Mouse (Mus musculus) cortical plate, adult 2 months (tissue): ENCODE results near the gene 1700020N01Rik. TPM values are rescaled to one million over a fixed set of nuclear protein-coding genes. Genes with fewer than 3 reads are reported as not detected.

Source experiments
- H3K27ac ChIP-seq: fragments of 200-500 bp; 2 replicates; pipeline ENCODE4 v1.5.1; 2012; ENCODE audit warnings: low read length, control low read depth, inconsistent platforms; ENCODE audit not compliant: insufficient read depth
- H3K4me1 ChIP-seq: fragments of 200-500 bp; 2 replicates; pipeline ENCODE4 v1.6.1; 2011; ENCODE audit warnings: low read length; ENCODE audit not compliant: control insufficient read depth, insufficient read depth
- H3K4me3 ChIP-seq: fragments of 200-500 bp; 2 replicates; pipeline ENCODE4 v1.5.1; 2011; ENCODE audit warnings: mild to moderate bottlenecking, low read length, control low read depth; ENCODE audit not compliant: insufficient read depth
- CTCF ChIP-seq: fragments of 200-500 bp; IDR thresholded peaks from 2 replicates; pipeline ENCODE4 v1.5.1; 2011; ENCODE audit warnings: mild to moderate bottlenecking, control low read depth, low read length; ENCODE audit not compliant: insufficient read depth; ENCODE audit errors: extremely low read depth
- POLR2A ChIP-seq: fragments of 200-500 bp; IDR thresholded peaks from 2 replicates; pipeline ENCODE4 v1.6.1; 2011; ENCODE audit warnings: mild to moderate bottlenecking, low read length, control low read depth; ENCODE audit not compliant: insufficient read depth; ENCODE audit errors: extremely low read depth
- polyA plus RNA-seq: library from polyadenylated mRNA; depleted of rRNA; stranded (reverse); fragments of >200 nt; gene quantifications from 2 replicates; pipeline ENCODE4 v1.2.3, GENCODE M21; 2012; rRNA removed

Gene 1700020N01Rik
- polyA plus RNA-seq: not detected in 2 replicates

GRCm38 (mm10) chr10:21592896-21593380 is at the start of gene 1700020N01Rik:
Gene 1700020N01Rik (plus strand): TSS chr10:21593145.
- Histone ChIP-seq H3K4me1 (no peaks in the 10 kb centered on the region), H3K27ac (no peak within 1 kb of the TSS), H3K4me3 (no peak within 1 kb of the TSS)
- no peak for TF ChIP-seq CTCF
- no peak for TF ChIP-seq POLR2A

- no peak overlapping the region for H3K4me3 ChIP-seq
- no peaks in the 10 kb centered on the region for H3K4me1 ChIP-seq
- no peak overlapping the region for H3K27ac ChIP-seq
- TF ChIP-seq POLR2A (no peak), CTCF (no peak)
Observed at GRCm38 (mm10) chr10:21543576-21544278, 49.2 kb upstream of the 1700020N01Rik start.

GRCm38 (mm10) chr10:21544721-21545120 is 48.2 kb upstream of the 1700020N01Rik start:
- TF ChIP-seq POLR2A (no peak), CTCF (no peak)
- Histone ChIP-seq H3K4me3 (no peak overlapping the region), H3K27ac (no peak overlapping the region), H3K4me1 (no peaks in the 10 kb centered on the region)

- Histone ChIP-seq H3K4me1 (no peaks in the 10 kb centered on the region), H3K27ac (no peak overlapping the region), H3K4me3 (no peak overlapping the region)
- TF ChIP-seq POLR2A: no peak
- TF ChIP-seq CTCF: no peak
Observed at GRCm38 (mm10) chr10:21545446-21545845, 47.5 kb upstream of the 1700020N01Rik start.

GRCm38 (mm10) chr10:21548871-21549505 is 44.0 kb upstream of the 1700020N01Rik start:
- Histone ChIP-seq H3K4me3 (no peak overlapping the region), H3K27ac (no peak overlapping the region), H3K4me1 (peaks cover 2% of the 10 kb centered on the region; the same call in 1 of the 2 replicates)
- TF ChIP-seq CTCF: no peak
- TF ChIP-seq POLR2A: no peak

- no peak overlapping the region for H3K27ac ChIP-seq
- peaks cover 2% of the 10 kb centered on the region; the same call in 1 of the 2 replicates for H3K4me1 ChIP-seq
- H3K4me3 ChIP-seq: no peak overlapping the region
- no peak for TF ChIP-seq POLR2A
- no peak for TF ChIP-seq CTCF
Observed at GRCm38 (mm10) chr10:21552967-21553682, 39.8 kb upstream of the 1700020N01Rik start.

GRCm38 (mm10) chr10:21553683-21554035 is 39.3 kb upstream of the 1700020N01Rik start:
- peaks cover 2% of the 10 kb centered on the region; the same call in 1 of the 2 replicates for H3K4me1 ChIP-seq
- TF ChIP-seq CTCF (no peak), POLR2A (no peak)
- H3K4me3 ChIP-seq: no peak overlapping the region
- H3K27ac ChIP-seq: no peak overlapping the region

GRCm38 (mm10) chr10:21554896-21555580 is 37.9 kb upstream of the 1700020N01Rik start:
- H3K4me3 ChIP-seq: no peak overlapping the region
- TF ChIP-seq POLR2A (no peak), CTCF (no peak)
- H3K27ac ChIP-seq: no peak overlapping the region
- H3K4me1 ChIP-seq: peaks cover 2% of the 10 kb centered on the region; the same call in 1 of the 2 replicates

- no peak for TF ChIP-seq POLR2A
- TF ChIP-seq CTCF: no peak
- H3K4me1 ChIP-seq: peaks cover 7% of the 10 kb centered on the region
- no peak overlapping the region for H3K27ac ChIP-seq
Observed at GRCm38 (mm10) chr10:21559769-21560168, 33.2 kb upstream of the 1700020N01Rik start.

More at GRCm38 (mm10) chr10:21559769-21560168, 33.2 kb upstream of the 1700020N01Rik start:
- no peak overlapping the region for H3K4me3 ChIP-seq
